Mouse (Mus musculus) limb, embryonic 12.5 days (tissue): ENCODE measurements around the gene Ninj2. TPM values are rescaled to one million over a fixed set of nuclear protein-coding genes. Genes with fewer than 3 reads are reported as not detected.

Experiments used
- ATAC-seq: fragments of 200-750 bp; cut with Nextera tagmentation; 2 replicates; pipeline ENCODE4 v1.8.0; 2017; ENCODE audit warnings: low read depth, moderate TSS enrichment; ENCODE audit not compliant: insufficient number of reproducible peaks, insufficient read depth, low FRiP score, low TSS enrichment
- H3K27ac ChIP-seq: fragments of 300-500 bp; sonication (generic); 2 replicates; pipeline ENCODE4 v1.5.1; 2016; ENCODE audit warnings: mild to moderate bottlenecking, moderate library complexity
- H3K27me3 ChIP-seq: fragments of 300-500 bp; sonication (generic); 2 replicates; pipeline ENCODE4 v1.6.1; 2016; ENCODE audit warnings: mild to moderate bottlenecking, moderate library complexity
- H3K36me3 ChIP-seq: fragments of 300-500 bp; sonication (generic); 2 replicates; pipeline ENCODE4 v1.6.1; 2016; ENCODE audit warnings: mild to moderate bottlenecking, moderate library complexity
- H3K4me1 ChIP-seq: fragments of 300-500 bp; sonication (generic); replicated peaks from 2 replicates; pipeline ENCODE4 v1.6.1; 2016
- H3K4me2 ChIP-seq: fragments of 300-500 bp; sonication (generic); 2 replicates; pipeline ENCODE4 v1.6.1; 2016; ENCODE audit warnings: mild to moderate bottlenecking, moderate library complexity
- H3K4me3 ChIP-seq: fragments of 300-500 bp; sonication (generic); replicated peaks from 2 replicates; pipeline ENCODE4 v1.5.1; 2016; ENCODE audit warnings: mild to moderate bottlenecking
- H3K9ac ChIP-seq: fragments of 300-500 bp; sonication (generic); replicated peaks from 2 replicates; pipeline ENCODE4 v1.6.1; 2016; ENCODE audit warnings: mild to moderate bottlenecking, moderate library complexity
- H3K9me3 ChIP-seq: fragments of 300-500 bp; sonication (generic); 2 replicates; pipeline ENCODE4 v1.6.1; 2016; ENCODE audit warnings: mild to moderate bottlenecking, moderate library complexity
- WGBS: fragments of 180-500 bp; shearing (Covaris S2); methylation state at CpG from one replicate; pipeline ENCODE4 v1.1.7; 2016; 5-methylcytosine and 5-hydroxymethylcytosine counted together
- polyA plus RNA-seq: library from polyadenylated mRNA; unstranded; fragments of >200 nt; fragmentation: Nextera tagmentation; extraction: Ambion mirVana; gene quantifications from 2 replicates; pipeline ENCODE4 v1.2.1, GENCODE M21; 2016

The Ninj2 gene
- polyA plus RNA-seq, 1 experiment from 2014 or later: not detected

- no peaks in the 10 kb centered on the region for H3K36me3 ChIP-seq
- no peak for ATAC-seq
- no peaks in the 10 kb centered on the region for H3K9me3 ChIP-seq
- H3K4me1 ChIP-seq: peaks cover 19% of the 10 kb centered on the region
- WGBS: 80% methylated on average over 3 of the region's 3 CpGs
- peak overlapping the region; percentile 94; the same call in 1 of the 2 replicates for H3K27ac ChIP-seq
- no peak overlapping the region for H3K9ac ChIP-seq
- H3K4me3 ChIP-seq: no peak overlapping the region
- H3K27me3 ChIP-seq: no peaks in the 10 kb centered on the region
- H3K4me2 ChIP-seq: no peak overlapping the region
Measured at GRCm38 (mm10) chr6:120111410-120111783, 18.2 kb downstream of the Ninj2 start.

- peak; percentile 95 for ATAC-seq
- H3K27me3 ChIP-seq: no peaks in the 10 kb centered on the region
- peak overlapping the region; percentile 41 for H3K4me2 ChIP-seq
- 6% methylated on average over 22 of the region's 22 CpGs for WGBS
- peaks cover 19% of the 10 kb centered on the region for H3K4me1 ChIP-seq
- H3K9me3 ChIP-seq: no peaks in the 10 kb centered on the region
- H3K9ac ChIP-seq: 0 out of 2 replicates have a peak overlapping the region, but pooled peaks have one; percentile 2
- H3K36me3 ChIP-seq: no peaks in the 10 kb centered on the region
- peak overlapping the region; percentile 12 for H3K4me3 ChIP-seq
- peak overlapping the region; percentile 94 for H3K27ac ChIP-seq
Measured at GRCm38 (mm10) chr6:120111984-120112803, 19.0 kb downstream of the Ninj2 start.

GRCm38 (mm10) chr6:120113856-120114255 lies 20.7 kb downstream of the Ninj2 start:
- Histone ChIP-seq H3K36me3 (no peaks in the 10 kb centered on the region), H3K4me1 (peaks cover 8% of the 10 kb centered on the region; the same call in 1 of the 2 replicates), H3K4me2 (no peak overlapping the region), H3K27me3 (no peaks in the 10 kb centered on the region), H3K9ac (no peak overlapping the region), H3K9me3 (no peaks in the 10 kb centered on the region), H3K4me3 (no peak overlapping the region), H3K27ac (0 out of 2 replicates have a peak overlapping the region, but pooled peaks have one; percentile 18)
- 90% methylated on average over 3 of the region's 3 CpGs for WGBS
- ATAC-seq: no peak

GRCm38 (mm10) chr6:120114271-120114670 lies 21.1 kb downstream of the Ninj2 start:
- H3K27ac ChIP-seq: 0 out of 2 replicates have a peak overlapping the region, but pooled peaks have one; percentile 18
- 100% methylated on average over 1 of the region's 1 CpGs for WGBS

GRCm38 (mm10) chr6:120114698-120115097 lies 21.5 kb downstream of the Ninj2 start:
- Histone ChIP-seq H3K4me3 (no peak overlapping the region), H3K4me2 (no peak overlapping the region), H3K9ac (no peak overlapping the region), H3K27me3 (no peaks in the 10 kb centered on the region), H3K27ac (0 out of 2 replicates have a peak overlapping the region, but pooled peaks have one; percentile 50), H3K4me1 (peaks cover 7% of the 10 kb centered on the region; the same call in 1 of the 2 replicates), H3K36me3 (no peaks in the 10 kb centered on the region), H3K9me3 (no peaks in the 10 kb centered on the region)
- 23% methylated on average over 7 of the region's 7 CpGs for WGBS
- no peak for ATAC-seq

More at GRCm38 (mm10) chr6:120114271-120114670, 21.1 kb downstream of the Ninj2 start:
- H3K27me3 ChIP-seq: no peaks in the 10 kb centered on the region
- H3K36me3 ChIP-seq: no peaks in the 10 kb centered on the region
- no peaks in the 10 kb centered on the region for H3K9me3 ChIP-seq
- no peak overlapping the region for H3K4me3 ChIP-seq
- peaks cover 7% of the 10 kb centered on the region; the same call in 1 of the 2 replicates for H3K4me1 ChIP-seq
- H3K4me2 ChIP-seq: no peak overlapping the region
- no peak overlapping the region for H3K9ac ChIP-seq
- no peak for ATAC-seq

- Histone ChIP-seq H3K4me1 (peaks cover 7% of the 10 kb centered on the region; the same call in 1 of the 2 replicates), H3K9me3 (no peaks in the 10 kb centered on the region), H3K4me2 (no peak overlapping the region), H3K27me3 (no peaks in the 10 kb centered on the region), H3K36me3 (no peaks in the 10 kb centered on the region), H3K9ac (no peak overlapping the region), H3K4me3 (no peak overlapping the region), H3K27ac (peak overlapping the region; percentile 50; the same call in 1 of the 2 replicates)
- no peak for ATAC-seq
- WGBS: 52% methylated on average over 3 of the region's 3 CpGs
Measured at GRCm38 (mm10) chr6:120115443-120115842, 22.3 kb downstream of the Ninj2 start.

- H3K9ac ChIP-seq: no peak overlapping the region
- H3K27ac ChIP-seq: no peak overlapping the region
- H3K9me3 ChIP-seq: no peaks in the 10 kb centered on the region
- no peak overlapping the region for H3K4me2 ChIP-seq
- no peaks in the 10 kb centered on the region for H3K27me3 ChIP-seq
- 80% methylated on average over 5 of the region's 5 CpGs for WGBS
- H3K4me3 ChIP-seq: no peak overlapping the region
- no peaks in the 10 kb centered on the region; the same call in 1 of the 2 replicates for H3K4me1 ChIP-seq
- H3K36me3 ChIP-seq: no peaks in the 10 kb centered on the region
- no peak for ATAC-seq
Measured at GRCm38 (mm10) chr6:120119824-120120223, 26.7 kb downstream of the Ninj2 start.

GRCm38 (mm10) chr6:120124688-120125087 lies 31.5 kb downstream of the Ninj2 start:
- Histone ChIP-seq H3K27me3 (no peaks in the 10 kb centered on the region), H3K4me1 (no peaks in the 10 kb centered on the region), H3K36me3 (no peaks in the 10 kb centered on the region), H3K4me2 (no peak overlapping the region), H3K4me3 (no peak overlapping the region), H3K9me3 (no peaks in the 10 kb centered on the region), H3K27ac (no peak overlapping the region), H3K9ac (no peak overlapping the region)
- no peak for ATAC-seq
- 89% methylated on average over 7 of the region's 7 CpGs for WGBS

- 92% methylated on average over 8 of the region's 8 CpGs for WGBS
- H3K9me3 ChIP-seq: no peaks in the 10 kb centered on the region
- no peaks in the 10 kb centered on the region for H3K36me3 ChIP-seq
- no peak overlapping the region for H3K4me2 ChIP-seq
- H3K27ac ChIP-seq: no peak overlapping the region
- no peaks in the 10 kb centered on the region for H3K4me1 ChIP-seq
- no peaks in the 10 kb centered on the region for H3K27me3 ChIP-seq
- ATAC-seq: no peak
- no peak overlapping the region for H3K9ac ChIP-seq
- no peak overlapping the region for H3K4me3 ChIP-seq
Measured at GRCm38 (mm10) chr6:120126456-120126855, 33.3 kb downstream of the Ninj2 start.

GRCm38 (mm10) chr6:120127321-120127720 lies 34.2 kb downstream of the Ninj2 start:
- Histone ChIP-seq H3K4me2 (no peak overlapping the region), H3K4me1 (no peaks in the 10 kb centered on the region), H3K9me3 (no peaks in the 10 kb centered on the region), H3K9ac (no peak overlapping the region), H3K27ac (no peak overlapping the region), H3K27me3 (no peaks in the 10 kb centered on the region), H3K36me3 (no peaks in the 10 kb centered on the region), H3K4me3 (no peak overlapping the region)
- no peak for ATAC-seq
- 95% methylated on average over 7 of the region's 7 CpGs for WGBS

GRCm38 (mm10) chr6:120134748-120135147 lies 41.6 kb downstream of the Ninj2 start:
- no peak overlapping the region for H3K4me3 ChIP-seq
- 71% methylated on average over 4 of the region's 4 CpGs for whole genome bisulfite sequencing
- H3K27ac ChIP-seq: no peak overlapping the region
- H3K36me3 ChIP-seq: no peaks in the 10 kb centered on the region
- H3K27me3 ChIP-seq: no peaks in the 10 kb centered on the region
- no peak overlapping the region for H3K4me2 ChIP-seq
- no peaks in the 10 kb centered on the region for H3K9me3 ChIP-seq
- H3K9ac ChIP-seq: no peak overlapping the region
- no peak for ATAC-seq
- H3K4me1 ChIP-seq: no peaks in the 10 kb centered on the region
